Mouse (Mus musculus) hindbrain, postnatal 0 days (tissue): ENCODE measurements at regions not wholly inside any gene's neighbourhood (a gene's known extent, or its start where the extent isn't known, plus 50 kb on each side); places are given as distances from the start of the nearest gene placed in this dataset.

ENCODE experiments used
- ATAC-seq: fragments of 200-750 bp; cut with Nextera tagmentation; 2 replicates; pipeline ENCODE4 v1.8.0; 2017; ENCODE audit warnings: mild to moderate bottlenecking, moderate TSS enrichment, moderate library complexity
- DNase-seq: peaks from one replicate; pipeline ENCODE4 v3.0.0-alpha.2; 2015; ENCODE audit warnings: low spot score
- H3K27ac ChIP-seq: fragments of 300-500 bp; sonication (generic); 2 replicates; pipeline ENCODE4 v1.5.1; 2014; ENCODE audit warnings: mild to moderate bottlenecking
- H3K27me3 ChIP-seq: fragments of 300-500 bp; sonication (generic); 2 replicates; pipeline ENCODE4 v1.6.1; 2014; ENCODE audit warnings: low read length, mixed read lengths; ENCODE audit not compliant: insufficient read depth
- H3K36me3 ChIP-seq: fragments of 300-500 bp; sonication (generic); 2 replicates; pipeline ENCODE4 v1.6.1; 2014; ENCODE audit warnings: low read length, mixed read lengths; ENCODE audit not compliant: insufficient read depth
- H3K4me1 ChIP-seq: fragments of 300-500 bp; sonication (generic); 2 replicates; pipeline ENCODE4 v1.6.1; 2014; ENCODE audit warnings: antibody characterized with exemption, low read length, mixed read lengths; ENCODE audit not compliant: insufficient read depth
- H3K4me2 ChIP-seq: fragments of 300-500 bp; sonication (generic); 2 replicates; pipeline ENCODE4 v1.6.1; 2014; ENCODE audit warnings: low read depth, mild to moderate bottlenecking, low read length, moderate library complexity, mixed read lengths
- H3K4me3 ChIP-seq: fragments of 300-500 bp; sonication (generic); 2 replicates; pipeline ENCODE4 v1.5.1; 2014; ENCODE audit warnings: low read length
- H3K9ac ChIP-seq: fragments of 300-500 bp; sonication (generic); replicated peaks from 2 replicates; pipeline ENCODE4 v1.6.1; 2014; ENCODE audit warnings: mild to moderate bottlenecking, low read length, moderate library complexity, mixed read lengths
- H3K9me3 ChIP-seq: fragments of 300-500 bp; sonication (generic); 2 replicates; pipeline ENCODE4 v1.6.1; 2016; ENCODE audit warnings: low read length, mixed read lengths
- CTCF ChIP-seq: IDR thresholded peaks from 2 replicates; pipeline ENCODE4 v1.5.1; 2016; ENCODE audit warnings: antibody characterized with exemption, control low read depth, low read depth
- WGBS: fragments of 180-500 bp; shearing (Covaris S2); extraction: QIAGEN DNeasy Blood & Tissue Kit; methylation state at CpG from one replicate; pipeline ENCODE4 v1.1.7; 2014; 5-methylcytosine and 5-hydroxymethylcytosine counted together

DNA sequence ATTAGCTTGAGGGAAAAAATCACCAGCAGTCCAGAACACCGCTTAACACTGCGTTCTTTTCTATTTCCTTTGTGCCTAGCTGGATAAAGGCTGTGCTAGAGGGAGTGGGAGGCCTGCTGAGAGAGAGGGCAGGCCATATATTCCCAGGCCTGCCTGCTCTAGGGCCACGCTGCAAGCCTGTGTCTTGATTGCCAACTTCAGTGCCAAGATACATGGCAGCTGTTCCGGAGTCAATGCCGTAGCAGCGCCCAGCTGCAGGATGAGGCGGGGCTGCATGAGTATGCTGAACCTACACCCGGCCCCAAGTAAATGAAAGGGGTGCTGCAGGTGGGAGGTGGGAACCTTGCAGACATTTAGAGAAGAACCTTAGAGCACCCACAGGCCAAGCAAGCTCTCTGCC, 127.5 kb upstream of the Eif4g2 start:
- H3K27ac ChIP-seq, result no peak overlapping the region
- DNase-seq, result no peak

DNA sequence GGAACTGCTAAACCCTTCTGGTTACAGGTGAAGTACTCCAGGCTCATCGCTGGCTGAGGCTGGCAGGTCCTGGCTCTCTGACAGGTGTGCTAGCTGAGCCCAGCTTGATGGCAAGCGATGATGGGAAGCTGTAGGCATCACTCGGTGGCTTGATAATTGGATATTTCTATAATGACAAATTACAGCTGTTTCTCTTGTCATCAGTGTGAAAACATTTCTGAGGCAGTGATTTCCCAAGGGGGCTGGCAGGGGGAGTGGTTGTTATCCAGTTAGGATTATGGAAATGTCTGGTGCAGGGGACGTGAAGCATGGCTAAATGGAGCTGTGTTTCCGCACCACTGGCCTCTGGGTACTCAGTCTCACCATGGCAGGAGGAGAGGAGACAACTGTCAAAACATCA, 123.0 kb upstream of the Eif4g2 start:
- Histone ChIP-seq H3K36me3 (no peaks in the 10 kb centered on the region), H3K4me3 (no peak overlapping the region), H3K27ac (0 out of 2 replicates have a peak overlapping the region, but pooled peaks have one; percentile 5), H3K9ac (no peak overlapping the region), H3K9me3 (no peaks in the 10 kb centered on the region), H3K4me2 (no peak overlapping the region), H3K27me3 (no peaks in the 10 kb centered on the region), H3K4me1 (no peaks in the 10 kb centered on the region)
- DNase-seq (peak; percentile 72), ATAC-seq (0 out of 2 replicates have a peak, but pooled peaks have one; percentile 43)
- WGBS, result 49% methylated on average over 5 of the region's 5 CpGs
- TF ChIP-seq CTCF, result no peak

More for the DNA sequence above, 127.5 kb upstream of the Eif4g2 start:
- no peak overlapping the region for H3K4me3 ChIP-seq
- no peaks in the 10 kb centered on the region for H3K9me3 ChIP-seq
- TF ChIP-seq CTCF, result no peak
- no peak for ATAC-seq
- no peak overlapping the region for H3K9ac ChIP-seq
- H3K4me2 ChIP-seq, result no peak overlapping the region
- no peaks in the 10 kb centered on the region for H3K4me1 ChIP-seq
- 71% methylated on average over 8 of the region's 8 CpGs for WGBS
- no peaks in the 10 kb centered on the region for H3K36me3 ChIP-seq
- H3K27me3 ChIP-seq, result no peaks in the 10 kb centered on the region

DNA sequence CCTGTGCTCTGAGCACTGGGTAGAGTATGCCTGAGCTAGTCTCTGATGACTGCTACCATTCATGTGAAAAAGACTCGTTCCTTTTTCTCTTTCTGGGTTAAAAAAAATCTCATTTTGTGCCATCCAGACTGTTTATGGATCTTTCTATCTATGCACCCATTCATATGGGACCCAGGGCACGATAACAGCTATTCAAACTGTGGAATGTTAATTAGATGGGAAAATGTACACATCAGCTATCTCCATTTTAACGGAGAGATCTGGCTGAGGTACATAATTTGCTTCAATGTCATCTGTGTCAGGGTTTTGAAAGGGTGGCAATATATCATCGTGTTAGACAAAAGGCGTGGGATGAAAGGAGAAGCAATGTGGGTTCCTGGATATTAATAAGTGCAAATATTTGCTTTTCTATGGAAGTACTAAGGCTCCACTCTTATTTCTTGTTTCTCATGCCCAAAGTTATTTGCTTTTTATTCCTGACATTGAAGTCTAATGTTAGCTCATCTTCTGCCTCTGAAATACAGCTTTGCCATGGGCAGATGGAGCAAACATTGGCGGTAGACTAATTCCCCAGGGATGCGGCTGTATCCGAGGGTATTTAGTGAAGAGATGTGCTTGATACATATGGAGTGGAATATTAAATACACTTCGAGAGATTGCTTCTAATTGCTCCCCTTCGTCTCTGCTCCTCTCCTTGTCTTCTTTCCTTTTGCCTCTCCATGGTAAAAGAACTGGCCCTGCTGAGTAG, 116.0 kb upstream of the Eif4g2 start:
- Histone ChIP-seq H3K9me3 (no peaks in the 10 kb centered on the region), H3K27ac (no peak overlapping the region), H3K4me2 (no peak overlapping the region), H3K9ac (no peak overlapping the region), H3K4me1 (no peaks in the 10 kb centered on the region), H3K27me3 (no peaks in the 10 kb centered on the region), H3K4me3 (no peak overlapping the region), H3K36me3 (no peaks in the 10 kb centered on the region)
- WGBS, result 40% methylated on average over 10 of the region's 10 CpGs
- no peak for ATAC-seq
- TF ChIP-seq CTCF, result no peak
- DNase-seq, result peak; percentile 49

DNA sequence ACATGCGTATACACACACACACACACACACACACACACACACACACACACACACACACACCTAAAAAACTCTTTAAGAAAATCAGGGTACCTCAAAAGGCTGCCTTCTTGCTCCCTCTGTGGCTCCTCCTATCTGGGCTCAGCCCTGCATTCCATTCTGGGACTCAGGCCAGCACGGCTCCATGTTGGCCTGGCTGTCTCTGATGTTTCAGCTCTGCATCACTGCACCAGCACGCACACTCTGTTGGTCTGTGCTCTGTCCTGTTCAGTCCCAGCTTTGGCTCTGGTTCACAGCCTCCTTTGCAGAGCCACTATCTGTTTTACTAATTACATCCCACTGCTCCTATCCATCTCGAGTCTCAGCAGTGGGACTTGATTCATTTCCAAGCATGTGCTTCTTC, 108.8 kb upstream of the Eif4g2 start:
- no peak overlapping the region for H3K4me3 ChIP-seq
- no peak overlapping the region for H3K4me2 ChIP-seq
- H3K36me3 ChIP-seq, result no peaks in the 10 kb centered on the region
- ATAC-seq (peak; percentile 94), DNase-seq (peak; percentile 89)
- H3K9ac ChIP-seq, result no peak overlapping the region
- 39% methylated on average over 4 of the region's 4 CpGs for WGBS
- TF ChIP-seq CTCF, result no peak
- no peak overlapping the region for H3K27ac ChIP-seq
- no peaks in the 10 kb centered on the region for H3K9me3 ChIP-seq
- H3K4me1 ChIP-seq, result no peaks in the 10 kb centered on the region
- no peaks in the 10 kb centered on the region for H3K27me3 ChIP-seq

DNA sequence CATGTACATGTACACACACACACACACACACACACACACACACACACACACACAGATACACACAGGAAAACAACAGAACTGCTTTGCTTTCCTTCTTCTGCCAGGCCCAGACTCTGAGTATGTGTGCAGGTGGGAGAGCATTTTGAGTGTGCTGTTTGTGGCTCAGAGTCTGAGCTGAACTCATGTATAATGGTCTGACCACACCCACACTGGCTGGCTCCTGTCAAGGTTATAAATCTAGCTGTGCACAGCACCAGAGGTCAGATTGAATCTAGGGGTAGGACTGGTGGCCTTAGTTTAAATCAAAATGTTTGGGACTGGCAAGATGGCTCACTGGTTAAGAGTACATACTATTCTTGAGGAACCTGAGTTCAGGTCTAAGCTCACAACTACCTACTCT, 108.4 kb upstream of the Eif4g2 start:
- H3K4me3 ChIP-seq, result no peak overlapping the region
- H3K9ac ChIP-seq, result no peak overlapping the region
- no peak for TF ChIP-seq CTCF
- no peak overlapping the region for H3K27ac ChIP-seq
- no peak for ATAC-seq
- no peaks in the 10 kb centered on the region for H3K27me3 ChIP-seq
- no peaks in the 10 kb centered on the region for H3K36me3 ChIP-seq
- H3K9me3 ChIP-seq, result no peaks in the 10 kb centered on the region
- no peak for DNase-seq
- no peaks in the 10 kb centered on the region for H3K4me1 ChIP-seq
- H3K4me2 ChIP-seq, result no peak overlapping the region

DNA sequence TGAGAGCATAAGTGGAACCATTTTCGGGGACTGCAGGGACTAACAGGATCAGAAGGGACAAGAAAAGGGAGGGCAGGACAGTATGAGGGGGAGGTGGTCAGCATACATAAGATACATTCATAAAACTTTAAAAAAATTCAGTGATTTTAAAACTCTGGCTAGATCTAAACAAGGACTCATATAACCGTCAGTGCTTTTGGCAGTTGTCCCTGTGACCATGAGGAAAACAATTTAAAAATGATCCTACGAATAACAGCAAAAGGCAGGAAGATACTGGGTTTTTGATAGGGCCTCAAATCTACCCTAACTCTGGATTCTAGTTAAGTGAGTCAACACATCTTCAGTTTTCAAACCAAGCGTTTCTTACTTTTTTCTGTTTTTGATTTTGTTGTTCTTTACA, 106.9 kb upstream of the Eif4g2 start:
- no peak overlapping the region for H3K4me3 ChIP-seq
- no peak overlapping the region for H3K9ac ChIP-seq
- DNase-seq (no peak), ATAC-seq (no peak)
- no peaks in the 10 kb centered on the region for H3K4me1 ChIP-seq
- WGBS, result 84% methylated on average over 4 of the region's 4 CpGs
- H3K9me3 ChIP-seq, result no peaks in the 10 kb centered on the region
- H3K27me3 ChIP-seq, result no peaks in the 10 kb centered on the region
- no peaks in the 10 kb centered on the region for H3K36me3 ChIP-seq
- TF ChIP-seq CTCF, result no peak
- H3K27ac ChIP-seq, result no peak overlapping the region
- H3K4me2 ChIP-seq, result no peak overlapping the region

DNA sequence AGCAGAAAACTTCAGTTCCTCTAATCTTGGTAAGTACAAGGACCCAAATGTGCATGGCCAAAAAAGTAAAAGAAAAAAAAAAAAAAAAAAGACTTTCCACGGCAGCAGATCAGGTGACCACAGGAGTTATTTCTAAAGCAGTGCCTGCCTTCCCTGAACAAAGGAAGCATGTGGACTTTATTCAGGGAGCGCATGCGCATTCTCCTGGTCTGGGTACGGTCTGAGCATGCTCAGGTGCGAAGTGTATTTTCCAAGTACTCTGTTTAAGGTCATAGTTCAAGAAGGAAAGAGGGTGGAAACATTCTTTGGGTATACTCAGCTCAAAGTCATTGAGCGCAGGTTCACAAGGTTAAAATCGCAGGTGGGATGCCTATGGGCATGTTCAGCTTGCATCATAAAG, 103.1 kb upstream of the Eif4g2 start:
- H3K27ac ChIP-seq, result no peak overlapping the region
- H3K36me3 ChIP-seq, result no peaks in the 10 kb centered on the region
- no peak for ATAC-seq
- no peaks in the 10 kb centered on the region for H3K9me3 ChIP-seq
- 89% methylated on average over 7 of the region's 7 CpGs for WGBS
- DNase-seq, result no peak
- no peaks in the 10 kb centered on the region for H3K4me1 ChIP-seq
- H3K9ac ChIP-seq, result no peak overlapping the region
- no peak overlapping the region for H3K4me3 ChIP-seq
- no peaks in the 10 kb centered on the region for H3K27me3 ChIP-seq
- no peak for TF ChIP-seq CTCF
- H3K4me2 ChIP-seq, result no peak overlapping the region
